Mouse (Mus musculus) embryonic fibroblast, embryonic 13.5 days (primary cell): Measurements from ENCODE around the gene Acot8.

Experiments
- CTCF ChIP-seq: IDR thresholded peaks from 2 replicates; pipeline ENCODE4 v1.5.1; 2011; ENCODE audit warnings: mild to moderate bottlenecking, control low read depth, low read length, moderate library complexity, borderline replicate concordance; ENCODE audit not compliant: insufficient read depth
- POLR2A ChIP-seq: IDR thresholded peaks from 2 replicates; pipeline ENCODE4 v1.6.1; 2011; ENCODE audit warnings: low read depth, mild to moderate bottlenecking, control low read depth, low read length, moderate library complexity

DNA sequence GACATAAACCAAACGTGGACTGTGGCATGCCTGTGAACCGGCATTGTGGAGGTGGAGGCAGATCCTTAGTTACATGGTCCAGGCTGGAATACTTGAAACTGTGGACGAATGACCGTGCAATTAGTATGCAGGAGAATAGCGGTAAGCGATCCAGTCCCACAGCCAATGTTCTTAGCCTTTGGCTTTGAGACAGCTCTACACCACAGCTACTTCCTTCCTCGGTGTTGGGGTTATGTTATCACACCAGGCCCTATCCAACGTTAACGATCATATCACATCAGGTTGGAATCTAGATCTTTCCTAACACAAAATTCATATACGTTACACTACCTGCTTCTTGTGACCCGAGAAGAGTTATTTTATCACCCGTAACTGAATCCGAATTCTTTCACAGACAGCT, 59.7 kb downstream of the Acot8 start:
- TF ChIP-seq POLR2A: no peak
- TF ChIP-seq CTCF: no peak
